Mouse (Mus musculus) small intestine, adult 2 months (tissue): ENCODE measurements around the gene Casp3. TPM values are rescaled to one million over a fixed set of nuclear protein-coding genes. Genes with fewer than 3 reads are reported as not detected.

Source experiments
- H3K27ac ChIP-seq: fragments of 200-500 bp; 2 replicates; pipeline ENCODE4 v1.5.1; 2012; ENCODE audit warnings: low read depth, low read length, control low read depth, inconsistent platforms; ENCODE audit not compliant: insufficient read depth
- H3K27me3 ChIP-seq: fragments of 200-500 bp; 2 replicates; pipeline ENCODE4 v1.6.1; 2012; ENCODE audit warnings: mild to moderate bottlenecking, moderate library complexity, low read length, inconsistent platforms; ENCODE audit not compliant: control insufficient read depth, insufficient read depth
- H3K36me3 ChIP-seq: fragments of 200-500 bp; 2 replicates; pipeline ENCODE4 v1.6.1; 2012; ENCODE audit warnings: mild to moderate bottlenecking, low read length, control low read depth, inconsistent platforms; ENCODE audit not compliant: control insufficient read depth, insufficient read depth
- H3K4me1 ChIP-seq: fragments of 200-500 bp; 2 replicates; pipeline ENCODE4 v1.6.1; 2012; ENCODE audit warnings: low read length, inconsistent platforms, mixed read lengths; ENCODE audit not compliant: control insufficient read depth, insufficient read depth, insufficient read length
- H3K4me3 ChIP-seq: fragments of 200-500 bp; 2 replicates; pipeline ENCODE4 v1.5.1; 2012; ENCODE audit warnings: low read depth, mild to moderate bottlenecking, control low read depth, inconsistent platforms, low read length, moderate library complexity
- CTCF ChIP-seq: fragments of 200-500 bp; IDR thresholded peaks from 2 replicates; pipeline ENCODE4 v1.5.1; 2012; ENCODE audit warnings: low read depth, mild to moderate bottlenecking, control low read depth, inconsistent platforms, low read length, moderate library complexity, mixed read lengths; ENCODE audit not compliant: insufficient replicate concordance, insufficient read length; ENCODE audit errors: extremely low read depth
- POLR2A ChIP-seq: fragments of 200-500 bp; IDR thresholded peaks from 2 replicates; pipeline ENCODE4 v1.6.1; 2012; ENCODE audit warnings: low read depth, mild to moderate bottlenecking, control low read depth, inconsistent platforms, low read length, moderate library complexity
- WGBS: fragments of 180-500 bp; shearing (Covaris S2); methylation state at CpG from one replicate; pipeline ENCODE4 v1.1.7; 2018; 5-methylcytosine and 5-hydroxymethylcytosine counted together
- polyA plus RNA-seq: library from polyadenylated mRNA; depleted of rRNA; stranded (reverse); fragments of >200 nt; gene quantifications from 2 replicates; pipeline ENCODE4 v1.2.3, GENCODE M21; 2012; rRNA removed

Gene Casp3
- polyA plus RNA-seq, 1 experiment: 5.3 TPM

DNA sequence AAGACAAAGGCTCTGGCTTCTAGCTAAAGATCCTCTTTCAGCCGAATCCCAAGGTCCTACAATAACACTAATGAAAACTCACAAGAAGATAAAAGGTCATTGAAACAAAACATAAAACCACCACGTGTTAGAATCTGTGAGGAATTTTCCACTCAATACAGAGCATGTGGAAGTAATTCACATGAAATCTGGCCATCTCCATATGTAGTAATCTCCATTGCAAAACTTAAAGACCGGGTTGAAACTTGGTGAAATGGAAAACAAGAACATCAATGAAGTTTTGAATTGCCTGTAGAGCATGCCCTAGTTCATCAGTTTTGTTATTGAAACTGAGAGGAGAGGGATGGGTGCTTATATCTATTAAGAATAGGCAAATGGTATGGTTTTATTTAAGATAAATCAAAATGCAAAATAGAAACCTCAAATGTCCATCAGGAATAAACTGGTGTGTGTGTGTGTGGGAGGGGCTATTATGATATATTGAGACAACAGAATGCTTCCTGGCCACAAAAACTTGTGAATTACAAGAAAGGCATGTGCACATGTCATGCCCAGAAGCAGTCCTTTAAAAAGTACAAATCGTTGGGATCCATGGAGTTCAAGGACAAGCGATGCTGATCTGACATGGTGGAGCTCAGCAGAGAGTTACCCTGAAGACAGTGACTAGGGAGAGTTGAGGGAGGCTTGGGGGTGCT is 63.7 kb downstream of the Casp3 start:
- Histone ChIP-seq H3K4me1 (no peaks in the 10 kb centered on the region), H3K27ac (no peak overlapping the region), H3K27me3 (no peaks in the 10 kb centered on the region), H3K4me3 (no peak overlapping the region), H3K36me3 (no peaks in the 10 kb centered on the region)
- WGBS: 71% methylated on average over 5 of the region's 5 CpGs
- TF ChIP-seq POLR2A: no peak
- TF ChIP-seq CTCF: no peak

GRCm38 (mm10) chr8:46686664-46687336 is 69.7 kb downstream of the Casp3 start:
- under 1% methylated on average over 19 of the region's 19 CpGs for WGBS
- Histone ChIP-seq H3K27me3 (no peaks in the 10 kb centered on the region), H3K27ac (peak overlapping the region; percentile 67), H3K4me1 (peaks cover 5% of the 10 kb centered on the region; the same call in 1 of the 2 replicates), H3K36me3 (no peaks in the 10 kb centered on the region), H3K4me3 (peak overlapping the region; percentile 60)
- TF ChIP-seq CTCF (no peak), POLR2A (no peak)

Other genes with a start within 250 kb of the Casp3 start
- gene Acsl1, start 146.3 kb upstream of the Casp3 start, polyA plus RNA-seq: 17.6 and 23.0 TPM in 2 replicates
- 1.4 and 1.5 TPM in 2 replicates for gene Cenpu, start 65.3 kb upstream of the Casp3 start, polyA plus RNA-seq
- gene Primpol, start 79 bp upstream of the Casp3 start, polyA plus RNA-seq: 0.42 and 0.79 TPM in 2 replicates
- 10.5 and 29.6 TPM in 2 replicates for gene Irf2, start 122.4 kb downstream of the Casp3 start, polyA plus RNA-seq